Mouse (Mus musculus) spleen, postnatal 0 days (tissue): ENCODE data around the gene Slco2b1. TPM values are rescaled to one million over a fixed set of nuclear protein-coding genes. Genes with fewer than 3 reads are reported as not detected.

Experiments
- polyA plus RNA-seq: library from polyadenylated mRNA; unstranded; fragments of >200 nt; fragmentation: Nextera tagmentation; extraction: Ambion mirVana; gene quantifications from 2 replicates; pipeline ENCODE4 v1.2.1, GENCODE M21; 2015

Slco2b1 gene
- polyA plus RNA-seq, result 3.1 and 4.1 TPM in 2 replicates

GRCm38 (mm10) chr7:99711166-99711565 lies at the start of gene Slco2b1:
Slco2b1 (minus strand) TSS chr7:99711340.

GRCm38 (mm10) chr7:99729973-99730372 lies 18.8 kb upstream of the Slco2b1 start, which contains the start of gene Olfr520:
Olfr520 (plus strand) TSS chr7:99730273.

GRCm38 (mm10) chr7:99626376-99627270 lies 84.5 kb downstream of the Slco2b1 start, which contains the start of gene Tpbgl:
Tpbgl (minus strand) TSS chr7:99627103.

Other genes starting within 250 kb of the Slco2b1 start
- gene Klhl35, start 245.3 kb downstream of the Slco2b1 start, polyA plus RNA-seq, result 0.72 and 1.3 TPM in 2 replicates
- 744 and 779 TPM in 2 replicates for gene Rps3, start 227.6 kb downstream of the Slco2b1 start, polyA plus RNA-seq
- gene Arrb1, start 175.9 kb downstream of the Slco2b1 start, polyA plus RNA-seq, result 57.0 and 60.3 TPM in 2 replicates
- gene Tpbgl, start 84.2 kb downstream of the Slco2b1 start, polyA plus RNA-seq, result 1.0 and 1.9 TPM in 2 replicates
- gene Olfr520, start 18.9 kb upstream of the Slco2b1 start, polyA plus RNA-seq, result not detected in 2 replicates
- not detected in 2 replicates for gene Olfr521, start 52.2 kb upstream of the Slco2b1 start, polyA plus RNA-seq
- gene Neu3, start 117.1 kb upstream of the Slco2b1 start, polyA plus RNA-seq, result 4.5 and 5.8 TPM in 2 replicates
- 0.08 and 0.15 TPM in 2 replicates for gene Xrra1, start 147.8 kb upstream of the Slco2b1 start, polyA plus RNA-seq
- 187 and 195 TPM in 2 replicates for gene Spcs2, start 152.1 kb upstream of the Slco2b1 start, polyA plus RNA-seq